Mouse (Mus musculus) neural tube, embryonic 12.5 days (tissue): ENCODE measurements around the gene Ap1s3. TPM values are rescaled to one million over a fixed set of nuclear protein-coding genes. Genes with fewer than 3 reads are reported as not detected.
A peak's percentile ranks its signal among the peaks of the same experiment; 100 is the strongest.

Experiments
- ATAC-seq: fragments of 200-750 bp; cut with Nextera tagmentation; 2 replicates; pipeline ENCODE4 v1.8.0; 2017; ENCODE audit warnings: low read depth, mild to moderate bottlenecking, moderate TSS enrichment, moderate library complexity; ENCODE audit not compliant: low FRiP score
- H3K27ac ChIP-seq: fragments of 300-500 bp; sonication (generic); 2 replicates; pipeline ENCODE4 v1.5.1; 2016
- H3K27me3 ChIP-seq: fragments of 300-500 bp; sonication (generic); replicated peaks from 2 replicates; pipeline ENCODE4 v1.6.1; 2016; ENCODE audit warnings: mild to moderate bottlenecking
- H3K36me3 ChIP-seq: fragments of 300-500 bp; sonication (generic); 2 replicates; pipeline ENCODE4 v1.6.1; 2016; ENCODE audit warnings: mild to moderate bottlenecking
- H3K4me1 ChIP-seq: fragments of 300-500 bp; sonication (generic); 2 replicates; pipeline ENCODE4 v1.6.1; 2016
- H3K4me2 ChIP-seq: fragments of 300-500 bp; sonication (generic); replicated peaks from 2 replicates; pipeline ENCODE4 v1.6.1; 2016; ENCODE audit warnings: mild to moderate bottlenecking
- H3K4me3 ChIP-seq: fragments of 300-500 bp; sonication (generic); 2 replicates; pipeline ENCODE4 v1.5.1; 2016
- H3K9ac ChIP-seq: fragments of 300-500 bp; sonication (generic); 2 replicates; pipeline ENCODE4 v1.6.1; 2016; ENCODE audit warnings: mild to moderate bottlenecking
- H3K9me3 ChIP-seq: fragments of 300-500 bp; sonication (generic); 2 replicates; pipeline ENCODE4 v1.6.1; 2016; ENCODE audit warnings: mild to moderate bottlenecking
- WGBS: fragments of 180-500 bp; shearing (Covaris S2); methylation state at CpG from one replicate; pipeline ENCODE4 v1.1.7; 2016; 5-methylcytosine and 5-hydroxymethylcytosine counted together
- polyA plus RNA-seq: library from polyadenylated mRNA; unstranded; fragments of >200 nt; fragmentation: Nextera tagmentation; extraction: Ambion mirVana; gene quantifications from 2 replicates; pipeline ENCODE4 v1.2.1, GENCODE M21; 2016

The Ap1s3 gene
- not detected in 2 replicates for polyA plus RNA-seq

GRCm38 (mm10) chr1:79671543-79672337, at the start of gene Ap1s3:
Gene Ap1s3, minus strand, starts transcription at chr1:79671972.
- Histone ChIP-seq H3K4me1 (peaks cover 16% of the 10 kb centered on the region), H3K4me3 (peak within 1 kb of the TSS; percentile 48), H3K27me3 (peaks cover 35% of the 10 kb centered on the region), H3K27ac (no peak within 1 kb of the TSS), H3K4me2 (peak within 1 kb of the TSS; percentile 98), H3K9me3 (no peaks in the 10 kb centered on the region), H3K36me3 (no peaks in the 10 kb centered on the region), H3K9ac (peak within 1 kb of the TSS; percentile 35; the same call in 1 of the 2 replicates)
- peak; percentile 75 for ATAC-seq
- WGBS, result under 1% methylated on average over 51 of the region's 51 CpGs

GRCm38 (mm10) chr1:79714152-79714923, 42.6 kb upstream of the Ap1s3 start:
- Histone ChIP-seq H3K4me1 (no peaks in the 10 kb centered on the region), H3K27me3 (no peaks in the 10 kb centered on the region), H3K36me3 (peaks cover 23% of the 10 kb centered on the region), H3K4me3 (no peak overlapping the region), H3K9ac (no peak overlapping the region), H3K9me3 (no peaks in the 10 kb centered on the region), H3K27ac (no peak overlapping the region), H3K4me2 (no peak overlapping the region)
- 93% methylated on average over 13 of the region's 13 CpGs for WGBS
- ATAC-seq, result no peak

- no peaks in the 10 kb centered on the region for H3K9me3 ChIP-seq
- WGBS, result 90% methylated on average over 5 of the region's 5 CpGs
- no peaks in the 10 kb centered on the region for H3K4me1 ChIP-seq
- H3K27ac ChIP-seq, result no peak overlapping the region
- no peak overlapping the region for H3K4me3 ChIP-seq
- H3K36me3 ChIP-seq, result peaks cover 25% of the 10 kb centered on the region
- no peak for ATAC-seq
- H3K4me2 ChIP-seq, result no peak overlapping the region
- H3K27me3 ChIP-seq, result no peaks in the 10 kb centered on the region
- H3K9ac ChIP-seq, result no peak overlapping the region
Measured at GRCm38 (mm10) chr1:79713081-79713480, 41.3 kb upstream of the Ap1s3 start.

GRCm38 (mm10) chr1:79711147-79712126, 39.7 kb upstream of the Ap1s3 start:
- no peaks in the 10 kb centered on the region for H3K4me1 ChIP-seq
- H3K27ac ChIP-seq, result no peak overlapping the region
- H3K36me3 ChIP-seq, result peaks cover 34% of the 10 kb centered on the region
- no peak overlapping the region for H3K4me3 ChIP-seq
- WGBS, result 88% methylated on average over 18 of the region's 18 CpGs
- H3K9ac ChIP-seq, result no peak overlapping the region
- no peaks in the 10 kb centered on the region for H3K27me3 ChIP-seq
- ATAC-seq, result no peak
- no peak overlapping the region for H3K4me2 ChIP-seq
- H3K9me3 ChIP-seq, result no peaks in the 10 kb centered on the region

- no peak overlapping the region for H3K27ac ChIP-seq
- H3K36me3 ChIP-seq, result peaks cover 41% of the 10 kb centered on the region
- ATAC-seq, result no peak
- 75% methylated on average over 4 of the region's 4 CpGs for WGBS
- H3K9me3 ChIP-seq, result no peaks in the 10 kb centered on the region
- no peak overlapping the region for H3K4me2 ChIP-seq
- no peaks in the 10 kb centered on the region for H3K4me1 ChIP-seq
- H3K9ac ChIP-seq, result no peak overlapping the region
- H3K27me3 ChIP-seq, result no peaks in the 10 kb centered on the region
- no peak overlapping the region for H3K4me3 ChIP-seq
Measured at GRCm38 (mm10) chr1:79710678-79711077, 38.9 kb upstream of the Ap1s3 start.

- ATAC-seq, result no peak
- peaks cover 41% of the 10 kb centered on the region for H3K36me3 ChIP-seq
- no peak overlapping the region for H3K4me2 ChIP-seq
- H3K27me3 ChIP-seq, result no peaks in the 10 kb centered on the region
- 88% methylated on average over 8 of the region's 8 CpGs for WGBS
- no peak overlapping the region for H3K27ac ChIP-seq
- no peaks in the 10 kb centered on the region for H3K4me1 ChIP-seq
- no peak overlapping the region for H3K4me3 ChIP-seq
- H3K9ac ChIP-seq, result no peak overlapping the region
- H3K9me3 ChIP-seq, result no peaks in the 10 kb centered on the region
Measured at GRCm38 (mm10) chr1:79710216-79710615, 38.4 kb upstream of the Ap1s3 start.

GRCm38 (mm10) chr1:79707383-79707782, 35.6 kb upstream of the Ap1s3 start:
- WGBS, result 91% methylated on average over 9 of the region's 9 CpGs
- H3K4me3 ChIP-seq, result no peak overlapping the region
- no peaks in the 10 kb centered on the region for H3K27me3 ChIP-seq
- ATAC-seq, result no peak
- H3K9me3 ChIP-seq, result no peaks in the 10 kb centered on the region
- peaks cover 34% of the 10 kb centered on the region for H3K36me3 ChIP-seq
- no peak overlapping the region for H3K9ac ChIP-seq
- H3K4me1 ChIP-seq, result no peaks in the 10 kb centered on the region
- H3K27ac ChIP-seq, result no peak overlapping the region
- no peak overlapping the region for H3K4me2 ChIP-seq

GRCm38 (mm10) chr1:79706707-79707106, 34.9 kb upstream of the Ap1s3 start:
- no peak overlapping the region for H3K9ac ChIP-seq
- no peaks in the 10 kb centered on the region for H3K9me3 ChIP-seq
- no peak overlapping the region for H3K4me3 ChIP-seq
- H3K4me1 ChIP-seq, result no peaks in the 10 kb centered on the region
- no peaks in the 10 kb centered on the region for H3K27me3 ChIP-seq
- ATAC-seq, result no peak
- no peak overlapping the region for H3K27ac ChIP-seq
- WGBS, result 88% methylated on average over 3 of the region's 3 CpGs
- no peak overlapping the region for H3K4me2 ChIP-seq
- H3K36me3 ChIP-seq, result peaks cover 34% of the 10 kb centered on the region

GRCm38 (mm10) chr1:79704672-79705071, 32.9 kb upstream of the Ap1s3 start:
- Histone ChIP-seq H3K27ac (no peak overlapping the region), H3K9me3 (no peaks in the 10 kb centered on the region)

GRCm38 (mm10) chr1:79703520-79703919, 31.7 kb upstream of the Ap1s3 start:
- Histone ChIP-seq H3K27me3 (no peaks in the 10 kb centered on the region), H3K4me2 (no peak overlapping the region), H3K27ac (no peak overlapping the region), H3K4me1 (no peaks in the 10 kb centered on the region), H3K9ac (no peak overlapping the region), H3K36me3 (peaks cover 30% of the 10 kb centered on the region), H3K4me3 (no peak overlapping the region), H3K9me3 (no peaks in the 10 kb centered on the region)
- no peak for ATAC-seq
- WGBS, result 87% methylated on average over 8 of the region's 8 CpGs

More at GRCm38 (mm10) chr1:79704672-79705071, 32.9 kb upstream of the Ap1s3 start:
- 79% methylated on average over 2 of the region's 2 CpGs for WGBS
- Histone ChIP-seq H3K4me1 (no peaks in the 10 kb centered on the region), H3K27me3 (no peaks in the 10 kb centered on the region), H3K4me2 (no peak overlapping the region), H3K36me3 (peaks cover 33% of the 10 kb centered on the region), H3K4me3 (no peak overlapping the region), H3K9ac (no peak overlapping the region)
- ATAC-seq, result no peak

- no peaks in the 10 kb centered on the region for H3K9me3 ChIP-seq
- H3K27me3 ChIP-seq, result no peaks in the 10 kb centered on the region
- no peak overlapping the region for H3K4me2 ChIP-seq
- H3K27ac ChIP-seq, result no peak overlapping the region
- 90% methylated on average over 2 of the region's 2 CpGs for WGBS
- H3K4me3 ChIP-seq, result no peak overlapping the region
- H3K9ac ChIP-seq, result no peak overlapping the region
- 0 out of 2 replicates have a peak, but pooled peaks cover 3% of the 10 kb centered on the region for H3K36me3 ChIP-seq
- no peak for ATAC-seq
- 0 out of 2 replicates have a peak, but pooled peaks cover 6% of the 10 kb centered on the region for H3K4me1 ChIP-seq
Measured at GRCm38 (mm10) chr1:79698506-79698905, 26.7 kb upstream of the Ap1s3 start.
